Mouse (Mus musculus): Measurements from ENCODE around the gene Mylk.

DNA sequence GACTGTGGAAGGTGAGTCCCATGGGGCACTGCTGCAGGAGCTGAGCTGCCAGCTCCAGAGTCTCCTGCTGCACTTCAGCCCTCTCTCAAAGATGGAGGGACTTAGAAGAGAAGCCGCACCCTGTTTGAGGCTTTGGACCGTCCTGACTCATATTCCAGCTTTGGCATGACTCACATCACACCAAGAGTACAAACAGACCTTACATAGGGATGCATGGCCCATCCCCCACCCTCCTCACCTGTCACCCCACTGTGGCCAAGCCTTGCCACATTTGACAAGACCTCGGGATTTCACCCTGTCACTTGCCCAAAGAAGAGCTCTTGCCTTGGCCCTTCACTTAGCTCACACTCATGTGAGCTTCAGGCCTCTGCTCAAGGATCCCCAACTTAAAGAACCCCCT is 115.8 kb downstream of the Mylk start:
- TF ChIP-seq POLR2A (IDR thresholded peaks at IDR 0.05; ENCODE audit: borderline replicate concordance, extremely low read depth, low read depth, low read length) (no peak), CTCF (IDR thresholded peaks at IDR 0.05; ENCODE audit: insufficient read depth, low read length) (no peak)
